In the genomic region with DNA sequence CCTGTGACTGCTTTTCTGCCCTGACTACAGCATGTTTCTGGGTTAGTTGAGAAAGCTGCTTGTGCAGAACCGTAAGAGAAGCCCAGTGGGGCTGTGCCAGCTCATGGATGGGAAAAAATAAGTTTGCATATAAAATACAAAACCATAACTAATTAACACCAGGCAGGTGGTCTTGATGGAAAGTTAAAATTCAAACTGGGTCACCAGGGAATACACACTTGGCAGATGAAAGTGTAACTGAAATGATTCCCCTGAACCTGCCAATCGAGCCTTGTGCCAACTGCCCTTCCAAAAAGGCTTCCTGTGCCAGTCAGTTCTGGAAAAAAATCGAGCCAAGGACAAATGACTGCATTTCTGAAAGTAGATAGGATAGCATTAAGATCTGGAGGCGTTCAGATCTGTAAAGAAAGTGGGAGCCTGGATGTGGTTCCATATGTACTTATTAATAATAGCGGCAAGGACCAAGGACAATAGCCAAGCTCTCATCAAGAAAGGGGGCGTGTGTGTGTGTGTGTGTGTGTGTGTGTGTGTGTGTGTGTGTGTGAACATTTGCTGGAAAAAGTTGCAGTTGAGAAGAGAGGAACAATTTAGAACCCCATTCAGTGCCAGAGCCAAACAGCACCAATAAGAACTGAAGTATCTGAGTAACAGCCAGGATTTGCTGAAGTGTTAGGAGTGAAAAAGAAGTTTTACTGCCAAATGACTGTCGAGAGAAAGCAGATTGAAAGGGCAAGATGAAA, we compare ENCODE assay signal across 8 mouse cellular contexts.
DNase-seq lines count a peak whose midpoint lies in the region; ATAC-seq and TF ChIP-seq lines count a peak whose summit lies in the region.

No protein-coding gene starts in this region.

- no peak for TF ChIP-seq CTCF in forebrain, postnatal 0 days (IDR thresholded peaks at IDR 0.05; ENCODE audit: low read depth)
- no peak for TF ChIP-seq CTCF in layer of hippocampus, adult 2 months (conservative IDR thresholded peaks at IDR 0.05)

- H3K4me3 ChIP-seq in forebrain, postnatal 0 days (ENCODE audit: low read depth, low read length): no peak overlapping the region
- H3K4me3 ChIP-seq in layer of hippocampus, adult 2 months: no peak overlapping the region; the same call in 1 of the 2 replicates

- H3K4me1 ChIP-seq in forebrain, postnatal 0 days (ENCODE audit: insufficient read depth): no peaks in the 10 kb centered on the region

- intact Hi-C loops in heart, postnatal 25 days (cut with DNase I): no loop called here

- ATAC-seq in forebrain, postnatal 0 days: peak; percentile 87

- H3K36me3 ChIP-seq in forebrain, postnatal 0 days (ENCODE audit: insufficient read depth): no peaks in the 10 kb centered on the region

- no peaks in the 10 kb centered on the region for H3K27me3 ChIP-seq in forebrain, postnatal 0 days (ENCODE audit: insufficient read depth, low read length)

- no peak overlapping the region for H3K9ac ChIP-seq in forebrain, postnatal 0 days

- H3K9me3 ChIP-seq in forebrain, postnatal 0 days (ENCODE audit: low read length): no peaks in the 10 kb centered on the region

- H3K4me2 ChIP-seq in forebrain, postnatal 0 days (ENCODE audit: low read depth): no peak overlapping the region

- DNase-seq in heart, adult 8-10 months (ENCODE audit: low spot score): peak; percentile 6
- no peak for DNase-seq in heart, postnatal 25 days (ENCODE audit: low spot score)
- peak; percentile 75 for DNase-seq in adrenal gland, postnatal 10 days
- peak; percentile 85 for DNase-seq in forebrain, postnatal 0 days
- DNase-seq in layer of hippocampus, adult 2 months (ENCODE audit: low spot score in 2 of 2): peak in 1 of 2 experiments; percentile 61
- peak; percentile 23 for DNase-seq in right cerebral cortex, postnatal 25 days
- no peak for DNase-seq in embryo, embryonic 10.5 days (ENCODE audit: low spot score)
- DNase-seq in lung, postnatal 4 days: no peak

- peak overlapping the region; percentile 10; the same call in 1 of the 2 replicates for H3K27ac ChIP-seq in forebrain, postnatal 0 days (ENCODE audit: low read depth, low read length)
- peak overlapping the region; percentile 79 for H3K27ac ChIP-seq in layer of hippocampus, adult 2 months

- WGBS in forebrain, postnatal 0 days: 34% methylated on average over 7 of the region's 7 CpGs

Comparison
In these comparisons a context has a peak if more than half of its experiments do, and no peak if none do; other contexts are left out.
1. DNase-seq: peak in heart, adult 8-10 months (single experiment), adrenal gland, postnatal 10 days (single experiment), forebrain, postnatal 0 days (single experiment) and right cerebral cortex, postnatal 25 days (single experiment); none in heart, postnatal 25 days (single experiment), embryo, embryonic 10.5 days (single experiment) and lung, postnatal 4 days (0 of 2).